Mouse (Mus musculus): ENCODE results near the gene Psmg3. TPM values are rescaled to one million over a fixed set of nuclear protein-coding genes. Genes with fewer than 3 reads are reported as not detected.

The Psmg3 gene
- polyA plus RNA-seq, 1 experiment from 2014 or later = 61.0 TPM

DNA sequence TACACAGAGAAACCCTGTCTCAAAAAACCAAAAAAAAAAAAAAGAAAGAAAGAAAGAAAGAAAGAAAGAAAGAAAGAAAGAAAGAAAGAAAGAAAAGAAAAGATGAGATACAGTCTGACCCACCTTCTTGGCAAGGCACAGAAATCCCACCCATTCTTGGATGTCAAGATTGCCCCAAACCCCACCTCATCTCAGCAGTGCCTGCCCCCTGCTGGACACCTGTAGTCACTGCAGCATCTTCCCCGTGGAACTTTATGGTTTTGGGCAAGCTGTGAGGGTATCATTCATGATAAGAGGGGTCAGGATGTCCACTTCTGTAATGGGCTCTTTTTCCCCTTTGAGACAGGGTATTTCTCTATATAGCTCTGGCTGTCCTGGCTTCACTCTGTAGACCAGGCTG, 9.4 kb downstream of the Psmg3 start:
- Histone ChIP-seq H3K4me3 (replicated peaks; ENCODE audit: low read depth, low read length) (no peak overlapping the region), H3K9me3 (replicated peaks; ENCODE audit: low read length) (no peaks in the 10 kb centered on the region), H3K27me3 (ENCODE audit: insufficient read depth, low read length) (no peaks in the 10 kb centered on the region), H3K27ac (no peak overlapping the region), H3K4me1 (replicated peaks; ENCODE audit: insufficient read depth, low read length) (no peaks in the 10 kb centered on the region), H3K4me2 (ENCODE audit: low read length) (no peak overlapping the region), H3K9ac (ENCODE audit: low read depth, low read length) (no peak overlapping the region), H3K36me3 (ENCODE audit: insufficient read depth, low read length) (peaks cover 2% of the 10 kb centered on the region; the same call in 1 of the 2 replicates)
- DNase-seq (ENCODE audit: low spot score) (no peak), ATAC-seq (replicated peaks; ENCODE audit: low FRiP score, low read depth) (no peak)
- 0% methylated on average over 1 of the region's 1 CpGs for WGBS
- peak; percentile 83 for TF ChIP-seq CTCF (IDR thresholded peaks at IDR 0.05; ENCODE audit: low read depth)

DNA sequence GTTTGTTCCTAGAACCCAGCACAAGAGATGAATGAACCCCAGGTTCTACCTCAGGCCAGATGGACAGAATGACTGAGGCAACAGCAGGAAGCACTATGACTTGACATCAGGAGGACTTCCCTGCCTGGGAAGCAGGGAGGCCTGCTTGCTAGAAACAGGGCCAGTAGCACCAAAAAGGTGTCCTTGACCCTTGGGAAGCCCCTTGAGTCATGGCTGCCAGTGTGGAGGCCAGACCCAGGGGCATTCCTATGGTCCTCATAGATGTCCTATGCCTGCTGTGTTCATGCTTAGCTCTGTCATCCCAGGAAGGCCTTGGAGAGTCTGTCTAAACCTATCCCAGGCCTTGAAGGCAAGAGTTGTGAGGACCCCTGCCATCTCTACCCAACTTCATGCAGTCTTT, 10.2 kb downstream of the Psmg3 start:
- Histone ChIP-seq H3K4me2 (ENCODE audit: low read length) (no peak overlapping the region), H3K4me3 (replicated peaks; ENCODE audit: low read depth, low read length) (no peak overlapping the region), H3K27ac (no peak overlapping the region), H3K4me1 (replicated peaks; ENCODE audit: insufficient read depth, low read length) (no peaks in the 10 kb centered on the region), H3K9ac (ENCODE audit: low read depth, low read length) (no peak overlapping the region), H3K27me3 (ENCODE audit: insufficient read depth, low read length) (no peaks in the 10 kb centered on the region), H3K9me3 (replicated peaks; ENCODE audit: low read length) (no peaks in the 10 kb centered on the region), H3K36me3 (ENCODE audit: insufficient read depth, low read length) (no peaks in the 10 kb centered on the region)
- ATAC-seq (replicated peaks; ENCODE audit: low FRiP score, low read depth) (no peak), DNase-seq (ENCODE audit: low spot score) (no peak)
- TF ChIP-seq CTCF (IDR thresholded peaks at IDR 0.05; ENCODE audit: low read depth) = no peak

DNA sequence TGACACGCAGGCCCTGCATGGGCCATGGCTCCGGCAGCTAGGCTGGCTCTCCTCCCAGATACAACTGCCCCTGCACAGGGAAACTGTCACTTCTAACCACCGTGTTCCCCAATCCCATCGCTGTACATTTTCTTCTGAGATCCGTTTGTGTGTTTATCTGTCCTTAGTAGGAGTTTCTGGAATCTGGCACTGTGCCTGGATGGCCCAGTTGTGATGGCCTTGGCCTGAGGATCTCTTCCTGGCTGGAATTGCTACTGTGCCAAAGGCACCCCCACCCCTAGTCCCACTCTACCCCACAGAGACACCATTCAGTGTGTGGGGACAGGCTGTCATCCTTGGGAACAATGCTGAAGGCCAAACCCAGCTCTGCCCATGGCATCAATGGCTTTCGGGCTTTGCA, 10.7 kb downstream of the Psmg3 start:
- ATAC-seq (replicated peaks; ENCODE audit: low FRiP score, low read depth) (no peak), DNase-seq (ENCODE audit: low spot score) (no peak)

DNA sequence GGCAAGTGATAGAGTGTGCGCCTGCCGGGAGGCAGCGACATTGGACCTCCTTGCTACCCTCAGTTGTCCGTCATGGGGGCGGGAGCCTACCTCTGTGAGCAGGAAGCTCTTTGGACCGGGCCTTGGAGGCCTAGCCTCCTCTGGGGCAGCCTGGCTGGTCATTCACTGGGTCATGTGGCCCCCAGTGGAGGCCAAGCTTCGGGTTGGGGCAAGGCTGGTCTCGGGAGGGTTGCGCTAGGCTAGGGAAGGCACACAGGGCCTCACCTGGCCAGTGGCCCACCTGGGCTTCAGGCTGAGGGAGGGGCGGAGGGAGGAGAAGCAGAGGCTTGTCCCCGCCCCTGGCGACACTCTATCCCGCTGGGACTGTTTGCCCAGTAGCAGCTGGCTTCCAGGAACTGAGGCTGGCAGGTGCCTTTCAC, 12.7 kb downstream of the Psmg3 start:
- no peaks in the 10 kb centered on the region for H3K27me3 ChIP-seq (ENCODE audit: insufficient read depth, low read length)
- DNase-seq (ENCODE audit: low spot score) (no peak), ATAC-seq (replicated peaks; ENCODE audit: low FRiP score, low read depth) (peak; percentile 80)
- H3K4me2 ChIP-seq (ENCODE audit: low read length) = peak overlapping the region; percentile 32
- H3K9ac ChIP-seq (ENCODE audit: low read depth, low read length) = peak overlapping the region; percentile 50
- no peak overlapping the region; the same call in 1 of the 2 replicates for H3K27ac ChIP-seq
- H3K36me3 ChIP-seq (ENCODE audit: insufficient read depth, low read length) = no peaks in the 10 kb centered on the region
- 7% methylated on average over 13 of the region's 13 CpGs for WGBS
- no peak for TF ChIP-seq CTCF (IDR thresholded peaks at IDR 0.05; ENCODE audit: low read depth)
- peak overlapping the region; percentile 17 for H3K4me3 ChIP-seq (replicated peaks; ENCODE audit: low read depth, low read length)
- no peaks in the 10 kb centered on the region for H3K9me3 ChIP-seq (replicated peaks; ENCODE audit: low read length)
- no peaks in the 10 kb centered on the region for H3K4me1 ChIP-seq (replicated peaks; ENCODE audit: insufficient read depth, low read length)

More for the DNA sequence above, 10.7 kb downstream of the Psmg3 start:
- H3K4me2 ChIP-seq (ENCODE audit: low read length) = no peak overlapping the region
- no peaks in the 10 kb centered on the region for H3K9me3 ChIP-seq (replicated peaks; ENCODE audit: low read length)
- H3K27me3 ChIP-seq (ENCODE audit: insufficient read depth, low read length) = no peaks in the 10 kb centered on the region
- no peak overlapping the region for H3K9ac ChIP-seq (ENCODE audit: low read depth, low read length)
- TF ChIP-seq CTCF (IDR thresholded peaks at IDR 0.05; ENCODE audit: low read depth) = no peak
- WGBS = 59% methylated on average over 6 of the region's 6 CpGs
- no peak overlapping the region for H3K4me3 ChIP-seq (replicated peaks; ENCODE audit: low read depth, low read length)
- H3K4me1 ChIP-seq (replicated peaks; ENCODE audit: insufficient read depth, low read length) = no peaks in the 10 kb centered on the region
- no peaks in the 10 kb centered on the region for H3K36me3 ChIP-seq (ENCODE audit: insufficient read depth, low read length)
- H3K27ac ChIP-seq = no peak overlapping the region

DNA sequence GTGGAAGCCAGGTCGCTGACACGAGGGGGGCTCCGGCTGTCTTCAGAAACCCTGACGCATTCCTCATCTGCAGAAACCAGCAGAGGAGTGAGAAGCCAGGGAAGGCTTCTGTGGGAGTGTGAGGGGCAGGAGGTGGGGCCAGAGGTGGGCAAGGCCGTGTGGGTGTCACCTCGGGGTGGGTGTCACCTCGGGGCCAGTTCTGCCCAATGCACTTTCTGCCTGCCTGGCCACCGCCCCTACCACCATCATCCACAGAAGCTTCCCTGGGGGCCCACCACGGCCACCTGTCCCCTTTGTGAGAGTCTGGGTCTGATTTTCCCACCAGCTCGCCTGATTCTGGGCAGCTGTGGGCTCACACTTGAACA, 13.6 kb downstream of the Psmg3 start:
- H3K27ac ChIP-seq = no peak overlapping the region
- H3K9me3 ChIP-seq (replicated peaks; ENCODE audit: low read length) = no peaks in the 10 kb centered on the region
- 27% methylated on average over 10 of the region's 10 CpGs for WGBS
- ATAC-seq (replicated peaks; ENCODE audit: low FRiP score, low read depth) = no peak
- DNase-seq (ENCODE audit: low spot score) = no peak
- no peaks in the 10 kb centered on the region for H3K4me1 ChIP-seq (replicated peaks; ENCODE audit: insufficient read depth, low read length)
- H3K36me3 ChIP-seq (ENCODE audit: insufficient read depth, low read length) = no peaks in the 10 kb centered on the region
- no peak for TF ChIP-seq CTCF (IDR thresholded peaks at IDR 0.05; ENCODE audit: low read depth)
- no peaks in the 10 kb centered on the region for H3K27me3 ChIP-seq (ENCODE audit: insufficient read depth, low read length)
- no peak overlapping the region; the same call in 1 of the 2 replicates for H3K9ac ChIP-seq (ENCODE audit: low read depth, low read length)
- no peak overlapping the region for H3K4me3 ChIP-seq (replicated peaks; ENCODE audit: low read depth, low read length)
- H3K4me2 ChIP-seq (ENCODE audit: low read length) = peak overlapping the region; percentile 32; the same call in 1 of the 2 replicates

DNA sequence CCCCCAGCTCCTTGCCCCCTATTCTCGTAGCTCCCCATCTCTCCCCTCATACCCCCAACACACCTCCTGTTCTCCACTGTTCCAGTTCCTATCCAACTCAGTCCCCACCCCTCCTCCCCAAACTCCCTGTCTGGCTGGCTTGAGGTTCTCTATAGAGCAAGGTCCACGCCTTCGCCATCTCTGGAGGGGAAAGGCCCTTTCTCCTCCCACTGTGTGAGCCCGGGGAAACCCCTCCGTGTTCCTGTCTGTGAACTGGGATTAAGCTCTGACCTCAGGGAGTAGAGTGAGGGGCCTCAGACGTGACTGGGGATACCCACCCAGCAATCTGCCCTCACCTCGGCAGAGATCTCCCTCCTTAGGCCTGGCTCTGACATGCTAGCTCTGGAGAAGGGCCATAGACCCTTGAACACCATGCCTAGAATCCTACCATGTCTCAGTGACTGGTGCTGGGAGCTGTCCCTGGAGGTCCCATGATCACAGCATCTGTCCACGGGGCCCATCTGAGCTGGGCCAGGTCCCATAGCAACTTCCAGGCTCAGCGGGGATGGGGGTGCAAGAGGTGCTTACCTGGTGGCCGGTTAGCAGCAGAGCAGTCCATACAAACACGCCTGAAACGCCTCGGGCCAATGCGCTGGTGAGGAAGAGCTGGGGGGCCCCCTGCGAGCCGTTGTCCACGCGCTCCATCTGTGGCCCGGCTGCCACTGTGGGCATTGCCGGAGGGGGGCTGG, 14.1 kb downstream of the Psmg3 start:
- H3K4me1 ChIP-seq (replicated peaks; ENCODE audit: insufficient read depth, low read length) = no peaks in the 10 kb centered on the region
- H3K27me3 ChIP-seq (ENCODE audit: insufficient read depth, low read length) = no peaks in the 10 kb centered on the region
- no peak overlapping the region for H3K27ac ChIP-seq
- no peak overlapping the region for H3K4me3 ChIP-seq (replicated peaks; ENCODE audit: low read depth, low read length)
- no peak for TF ChIP-seq CTCF (IDR thresholded peaks at IDR 0.05; ENCODE audit: low read depth)
- 71% methylated on average over 20 of the region's 20 CpGs for WGBS
- DNase-seq (ENCODE audit: low spot score) (no peak), ATAC-seq (replicated peaks; ENCODE audit: low FRiP score, low read depth) (no peak)
- H3K4me2 ChIP-seq (ENCODE audit: low read length) = no peak overlapping the region
- no peak overlapping the region for H3K9ac ChIP-seq (ENCODE audit: low read depth, low read length)
- H3K36me3 ChIP-seq (ENCODE audit: insufficient read depth, low read length) = no peaks in the 10 kb centered on the region
- H3K9me3 ChIP-seq (replicated peaks; ENCODE audit: low read length) = no peaks in the 10 kb centered on the region
